Mouse (Mus musculus): ENCODE data around the gene Tex26. TPM values are rescaled to one million over a fixed set of nuclear protein-coding genes. Genes with fewer than 3 reads are reported as not detected.
A peak's percentile ranks its signal among the peaks of the same experiment; 100 is the strongest.

Gene Tex26
- polyA plus RNA-seq, 1 experiment from 2014 or later: 0.14 TPM

GRCm38 (mm10) chr5:149481920-149482319 is 42.5 kb downstream of the Tex26 start:
- no peaks in the 10 kb centered on the region for H3K9me3 ChIP-seq (replicated peaks; ENCODE audit: low read length)
- H3K27ac ChIP-seq: no peak overlapping the region
- ATAC-seq (replicated peaks; ENCODE audit: low FRiP score, low read depth) (no peak), DNase-seq (ENCODE audit: low spot score) (no peak)
- no peaks in the 10 kb centered on the region for H3K27me3 ChIP-seq (ENCODE audit: insufficient read depth, low read length)
- no peak overlapping the region for H3K9ac ChIP-seq (ENCODE audit: low read depth, low read length)
- no peak overlapping the region for H3K4me2 ChIP-seq (ENCODE audit: low read length)
- H3K36me3 ChIP-seq (ENCODE audit: insufficient read depth, low read length): no peaks in the 10 kb centered on the region
- H3K4me1 ChIP-seq (replicated peaks; ENCODE audit: insufficient read depth, low read length): no peaks in the 10 kb centered on the region
- no peak for TF ChIP-seq CTCF (IDR thresholded peaks at IDR 0.05; ENCODE audit: low read depth)
- WGBS: 93% methylated on average over 7 of the region's 7 CpGs
- H3K4me3 ChIP-seq (replicated peaks; ENCODE audit: low read depth, low read length): no peak overlapping the region

DNA sequence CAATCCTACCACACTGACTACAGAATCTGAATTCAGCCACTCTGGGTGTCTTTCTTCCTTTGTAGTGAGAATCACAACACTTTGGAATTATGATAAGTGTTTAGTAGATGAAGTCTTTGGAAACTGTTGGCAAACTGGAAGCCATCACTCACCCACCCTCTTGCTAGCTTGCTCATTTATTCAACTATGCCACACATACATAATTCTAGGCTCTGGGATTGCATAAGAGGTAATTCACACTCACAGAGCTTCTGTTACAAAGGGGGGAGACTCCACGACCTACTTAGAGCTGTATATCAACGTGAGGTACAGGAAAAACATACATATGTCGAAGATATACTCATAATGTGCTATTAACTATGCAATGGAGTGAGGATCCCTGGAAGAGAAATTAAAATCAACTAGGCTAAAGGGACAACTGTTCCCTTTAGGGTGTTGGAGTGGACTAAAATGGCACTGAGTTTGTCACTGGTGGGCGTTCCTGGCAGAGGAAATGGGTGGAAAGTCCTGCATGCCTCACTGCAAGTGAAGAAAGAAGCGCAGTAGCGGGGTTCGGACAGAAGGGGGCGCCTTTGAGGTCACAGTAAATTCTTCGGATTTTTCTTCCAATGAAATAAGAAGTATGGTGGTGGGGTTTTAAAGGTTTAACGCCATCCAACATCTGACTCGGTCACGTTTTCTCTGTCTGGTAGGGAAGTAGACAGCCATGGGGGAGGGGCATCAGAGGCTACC is 44.0 kb downstream of the Tex26 start:
- H3K36me3 ChIP-seq (ENCODE audit: insufficient read depth, low read length): no peaks in the 10 kb centered on the region

DNA sequence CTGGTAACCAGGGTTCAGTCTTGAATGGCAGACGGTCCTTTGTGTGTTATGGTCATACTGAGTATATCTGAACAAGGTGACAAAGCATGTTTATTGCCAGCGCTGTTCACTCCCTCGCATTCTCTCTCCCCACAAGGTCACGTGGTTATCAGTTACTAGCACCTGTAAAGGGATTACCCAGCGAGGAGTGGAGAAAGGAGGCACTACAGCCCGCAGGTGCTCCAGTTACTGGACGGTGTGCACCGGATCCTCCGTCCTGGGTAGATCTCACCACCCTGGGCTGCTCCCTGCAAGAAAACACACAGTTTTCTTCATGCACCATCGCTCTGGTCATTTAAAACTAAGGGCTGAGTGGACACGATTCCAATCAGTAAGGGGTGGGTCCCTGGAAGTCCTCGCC is 44.8 kb downstream of the Tex26 start:
- ATAC-seq (replicated peaks; ENCODE audit: low FRiP score, low read depth): no peak

More for the DNA sequence above, 44.0 kb downstream of the Tex26 start:
- TF ChIP-seq CTCF (IDR thresholded peaks at IDR 0.05; ENCODE audit: low read depth): peak; percentile 35
- ATAC-seq (replicated peaks; ENCODE audit: low FRiP score, low read depth) (no peak), DNase-seq (ENCODE audit: low spot score) (no peak)
- H3K9ac ChIP-seq (ENCODE audit: low read depth, low read length): no peak overlapping the region
- no peaks in the 10 kb centered on the region for H3K27me3 ChIP-seq (ENCODE audit: insufficient read depth, low read length)
- no peak overlapping the region for H3K27ac ChIP-seq
- no peak overlapping the region for H3K4me2 ChIP-seq (ENCODE audit: low read length)
- no peak overlapping the region for H3K4me3 ChIP-seq (replicated peaks; ENCODE audit: low read depth, low read length)
- H3K9me3 ChIP-seq (replicated peaks; ENCODE audit: low read length): no peaks in the 10 kb centered on the region
- H3K4me1 ChIP-seq (replicated peaks; ENCODE audit: insufficient read depth, low read length): no peaks in the 10 kb centered on the region
- 67% methylated on average over 12 of the region's 12 CpGs for WGBS

GRCm38 (mm10) chr5:149485447-149485846 is 46.0 kb downstream of the Tex26 start:
- ATAC-seq (replicated peaks; ENCODE audit: low FRiP score, low read depth) (no peak), DNase-seq (ENCODE audit: low spot score) (no peak)
- no peak overlapping the region for H3K4me2 ChIP-seq (ENCODE audit: low read length)
- no peaks in the 10 kb centered on the region for H3K27me3 ChIP-seq (ENCODE audit: insufficient read depth, low read length)
- no peaks in the 10 kb centered on the region for H3K36me3 ChIP-seq (ENCODE audit: insufficient read depth, low read length)
- H3K4me1 ChIP-seq (replicated peaks; ENCODE audit: insufficient read depth, low read length): no peaks in the 10 kb centered on the region
- H3K27ac ChIP-seq: no peak overlapping the region
- H3K4me3 ChIP-seq (replicated peaks; ENCODE audit: low read depth, low read length): no peak overlapping the region
- no peaks in the 10 kb centered on the region for H3K9me3 ChIP-seq (replicated peaks; ENCODE audit: low read length)
- WGBS: 88% methylated on average over 6 of the region's 6 CpGs
- no peak for TF ChIP-seq CTCF (IDR thresholded peaks at IDR 0.05; ENCODE audit: low read depth)
- no peak overlapping the region for H3K9ac ChIP-seq (ENCODE audit: low read depth, low read length)

More for the DNA sequence above, 44.8 kb downstream of the Tex26 start:
- no peak for DNase-seq (ENCODE audit: low spot score)
- Histone ChIP-seq H3K36me3 (ENCODE audit: insufficient read depth, low read length) (no peaks in the 10 kb centered on the region), H3K27me3 (ENCODE audit: insufficient read depth, low read length) (no peaks in the 10 kb centered on the region), H3K9me3 (replicated peaks; ENCODE audit: low read length) (no peaks in the 10 kb centered on the region), H3K4me2 (ENCODE audit: low read length) (no peak overlapping the region), H3K9ac (ENCODE audit: low read depth, low read length) (no peak overlapping the region), H3K27ac (no peak overlapping the region), H3K4me1 (replicated peaks; ENCODE audit: insufficient read depth, low read length) (no peaks in the 10 kb centered on the region), H3K4me3 (replicated peaks; ENCODE audit: low read depth, low read length) (no peak overlapping the region)
- 45% methylated on average over 12 of the region's 12 CpGs for WGBS
- no peak for TF ChIP-seq CTCF (IDR thresholded peaks at IDR 0.05; ENCODE audit: low read depth)

- DNase-seq (ENCODE audit: low spot score) (no peak), ATAC-seq (replicated peaks; ENCODE audit: low FRiP score, low read depth) (no peak)
- Histone ChIP-seq H3K9me3 (replicated peaks; ENCODE audit: low read length) (no peaks in the 10 kb centered on the region), H3K9ac (ENCODE audit: low read depth, low read length) (no peak overlapping the region), H3K4me1 (replicated peaks; ENCODE audit: insufficient read depth, low read length) (no peaks in the 10 kb centered on the region), H3K4me3 (replicated peaks; ENCODE audit: low read depth, low read length) (no peak overlapping the region), H3K4me2 (ENCODE audit: low read length) (no peak overlapping the region), H3K27ac (no peak overlapping the region), H3K36me3 (ENCODE audit: insufficient read depth, low read length) (no peaks in the 10 kb centered on the region), H3K27me3 (ENCODE audit: insufficient read depth, low read length) (no peaks in the 10 kb centered on the region)
- no peak for TF ChIP-seq CTCF (IDR thresholded peaks at IDR 0.05; ENCODE audit: low read depth)
- WGBS: 42% methylated on average over 11 of the region's 11 CpGs
These were observed 49.0 kb downstream of the Tex26 start for GRCm38 (mm10) chr5:149488360-149489021.

DNA sequence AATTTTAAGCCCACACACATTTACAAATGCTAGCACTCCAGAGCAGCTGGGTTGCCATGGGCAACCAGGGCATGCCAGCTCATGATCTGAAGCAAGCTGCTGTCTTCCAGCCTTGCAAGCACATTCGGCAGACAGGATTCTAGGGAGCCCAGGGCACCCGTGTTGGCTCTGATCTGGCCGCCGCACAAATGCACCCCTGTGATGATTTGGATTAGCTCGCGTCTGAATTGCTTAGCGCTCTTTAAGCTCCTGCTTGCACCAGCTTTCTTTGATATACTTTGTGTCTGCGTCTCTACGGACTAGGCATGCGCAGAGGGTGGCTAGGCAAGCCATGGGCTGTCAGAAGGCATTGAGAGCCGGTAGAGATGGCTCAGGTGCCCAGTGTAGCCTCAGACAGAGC is 49.7 kb downstream of the Tex26 start:
- Histone ChIP-seq H3K27me3 (ENCODE audit: insufficient read depth, low read length) (no peaks in the 10 kb centered on the region), H3K9ac (ENCODE audit: low read depth, low read length) (no peak overlapping the region), H3K27ac (no peak overlapping the region), H3K4me3 (replicated peaks; ENCODE audit: low read depth, low read length) (no peak overlapping the region), H3K9me3 (replicated peaks; ENCODE audit: low read length) (no peaks in the 10 kb centered on the region), H3K4me1 (replicated peaks; ENCODE audit: insufficient read depth, low read length) (no peaks in the 10 kb centered on the region), H3K4me2 (ENCODE audit: low read length) (no peak overlapping the region), H3K36me3 (ENCODE audit: insufficient read depth, low read length) (no peaks in the 10 kb centered on the region)
- TF ChIP-seq CTCF (IDR thresholded peaks at IDR 0.05; ENCODE audit: low read depth): no peak
- DNase-seq (ENCODE audit: low spot score): no peak
- WGBS: 82% methylated on average over 11 of the region's 11 CpGs
- no peak for ATAC-seq (replicated peaks; ENCODE audit: low FRiP score, low read depth)

Measured in kidney, postnatal 0 days (tissue).